In genomic region chr10:40302140-40302985, GRCm38 (mm10) we compare ENCODE assay signal across 8 mouse cellular contexts. TPM values are rescaled to one million over a fixed set of nuclear protein-coding genes. Genes with fewer than 3 reads are reported as not detected.
DNase-seq lines count a peak whose midpoint lies in the region; ATAC-seq and TF ChIP-seq lines count a peak whose summit lies in the region.

TSS of gene Amd1 (minus strand) at chr10:40302186.

- peak; percentile 94 for ATAC-seq in common myeloid progenitor, adult 5-6 weeks (replicated peaks; ENCODE audit: low read depth, poor library complexity, severe bottlenecking)
- ATAC-seq in hindbrain, postnatal 0 days: peak; percentile 96
- ATAC-seq in megakaryocyte, adult 5-6 weeks (ENCODE audit: poor library complexity, severe bottlenecking): peak; percentile 96

- H3K4me2 ChIP-seq in hindbrain, postnatal 0 days (ENCODE audit: low read depth, low read length): peak within 1 kb of the TSS; percentile 80

- TF ChIP-seq CTCF in gastrocnemius, adult 2 months (IDR thresholded peaks at IDR 0.05): no peak
- TF ChIP-seq CTCF in hindbrain, postnatal 0 days (IDR thresholded peaks at IDR 0.05; ENCODE audit: low read depth): no peak
- TF ChIP-seq CTCF in left cerebral cortex, adult 2 months (IDR thresholded peaks at IDR 0.05): no peak

- H3K27ac ChIP-seq in gastrocnemius, adult 2 months: peak within 1 kb of the TSS; percentile 95
- peak within 1 kb of the TSS; percentile 95 for H3K27ac ChIP-seq in hindbrain, postnatal 0 days
- H3K27ac ChIP-seq in left cerebral cortex, adult 2 months: peak within 1 kb of the TSS; percentile 94

- no peaks in the 10 kb centered on the region for H3K4me1 ChIP-seq in hindbrain, postnatal 0 days (ENCODE audit: insufficient read depth, low read length)

- H3K9ac ChIP-seq in hindbrain, postnatal 0 days (replicated peaks; ENCODE audit: low read length): peak within 1 kb of the TSS; percentile 97

- no peaks in the 10 kb centered on the region for H3K9me3 ChIP-seq in hindbrain, postnatal 0 days (ENCODE audit: low read length)

- under 1% methylated on average over 55 of the region's 55 CpGs for WGBS in hindbrain, postnatal 0 days

- peak; percentile 99 for DNase-seq in ZHBTc4 (ENCODE audit: low read depth, low spot score)
- DNase-seq in gastrocnemius, adult 2 months: peak; percentile 100
- DNase-seq in hindbrain, postnatal 0 days (ENCODE audit: low spot score): peak; percentile 100
- DNase-seq in left cerebral cortex, adult 2 months (ENCODE audit: extremely low spot score in 1 of 2, low spot score in 2 of 2): peak; percentile 100
- DNase-seq in right cerebral cortex, adult 2 months (ENCODE audit: low spot score in 2 of 2): peak; percentile 99 to 100
- peak; percentile 100 for DNase-seq in urinary bladder, postnatal 14 days (ENCODE audit: low spot score)

- H3K4me3 ChIP-seq in gastrocnemius, adult 2 months: peak within 1 kb of the TSS; percentile 71
- H3K4me3 ChIP-seq in hindbrain, postnatal 0 days (ENCODE audit: low read length): peak within 1 kb of the TSS; percentile 77
- peak within 1 kb of the TSS; percentile 93 for H3K4me3 ChIP-seq in left cerebral cortex, adult 2 months

- no peaks in the 10 kb centered on the region for H3K27me3 ChIP-seq in hindbrain, postnatal 0 days (ENCODE audit: insufficient read depth, low read length)

- intact Hi-C loops in gastrocnemius, adult 2 months (cut with DNase I): loop anchor here (2.0 to 5.0 kb wide), 2 partner anchors 46 to 220 kb away; no protein-coding TSS in a partner anchor
- intact Hi-C loops in left cerebral cortex, adult 2 months (cut with DNase I): loop anchor here (1.0 kb wide), 3 partner anchors 44 to 56 kb away; partner anchors contain the start of gene Gtf3c6

- H3K36me3 ChIP-seq in hindbrain, postnatal 0 days (ENCODE audit: insufficient read depth, low read length): no peaks in the 10 kb centered on the region

RNA-seq across cellular contexts. Expression of gene Amd1, which starts in this region (rescaled TPM):
- 202 and 215 TPM in 2 replicates for total RNA-seq in common myeloid progenitor, adult 5-6 weeks (2017)
- total RNA-seq in gastrocnemius, adult 2 months (2021): 100 to 1,000 TPM in 1 of 2 experiments, 10 to 100 TPM in 1; 94.9 to 998 TPM
- total RNA-seq in hindbrain, postnatal 0 days (2014; rRNA removed): 47.6 and 57.5 TPM in 2 replicates
- 30.6 and 35.1 TPM in 2 replicates for polyA plus RNA-seq in hindbrain, postnatal 0 days (2015; fragmentation: Nextera tagmentation; extraction: Ambion mirVana)
- total RNA-seq in left cerebral cortex, adult 2 months (2021): 10 to 100 TPM; 85.7 to 86.1 TPM
- total RNA-seq in megakaryocyte, adult 5-6 weeks (2015): 62.7 and 67.7 TPM in 2 replicates
- 76.9 and 77.4 TPM in 2 replicates for total RNA-seq in megakaryocyte, adult 5-6 weeks (2017)

Comparison
In these comparisons a context has a peak if more than half of its experiments do, and no peak if none do; other contexts are left out.
1. Peak in every context shown above with its lines: DNase-seq, ATAC-seq, H3K4me3 ChIP-seq and H3K27ac ChIP-seq.